ENCODE assay signal across 19 mouse cellular contexts in genomic region chr12:75562996-75563618, GRCm38 (mm10). TPM values are rescaled to one million over a fixed set of nuclear protein-coding genes. Genes with fewer than 3 reads are reported as not detected.
DNase-seq lines count a peak whose midpoint lies in the region; ATAC-seq and TF ChIP-seq lines count a peak whose summit lies in the region.
"Had no signal": no experiment of that assay in that cellular context is flagged by ENCODE, and none has a peak within 500 bp of the region (broad histone marks: within the 10 kb centered on the region; RNA-seq: fewer than 3 reads in every experiment).

No protein-coding gene starts in this region.

- peaks cover 19% of the 10 kb centered on the region for H3K4me1 ChIP-seq in heart, adult 2 months (ENCODE audit: control insufficient read depth, insufficient read depth, low read length)
- H3K4me1 ChIP-seq in limb, embryonic 15.5 days: peaks cover 5% of the 10 kb centered on the region; the same call in 1 of the 2 replicates
- peaks cover 4% of the 10 kb centered on the region; the same call in 1 of the 2 replicates for H3K4me1 ChIP-seq in limb, embryonic 10.5 days
- peaks cover 14% of the 10 kb centered on the region for H3K4me1 ChIP-seq in embryonic facial prominence, embryonic 14.5 days (ENCODE audit: control insufficient read depth, insufficient read depth, low read length)
- H3K4me1 ChIP-seq in stomach, embryonic 16.5 days (ENCODE audit: control insufficient read depth, insufficient read depth, low read length): peaks cover 14% of the 10 kb centered on the region

- no peaks in the 10 kb centered on the region for H3K9me3 ChIP-seq in limb, embryonic 15.5 days
- no peaks in the 10 kb centered on the region for H3K9me3 ChIP-seq in limb, embryonic 10.5 days (replicated peaks)
- H3K9me3 ChIP-seq in embryonic facial prominence, embryonic 14.5 days (ENCODE audit: control insufficient read depth, low read length): no peaks in the 10 kb centered on the region
- no peaks in the 10 kb centered on the region for H3K9me3 ChIP-seq in stomach, embryonic 16.5 days (replicated peaks; ENCODE audit: control insufficient read depth, low read length)
- H3K9me3 ChIP-seq: forebrain, embryonic 15.5 days; hindbrain, embryonic 13.5 days; limb, embryonic 12.5 days; neural tube, embryonic 15.5 days had no signal

- H3K9ac ChIP-seq in heart, adult 2 months (ENCODE audit: low read depth, low read length): no peak overlapping the region
- H3K9ac ChIP-seq in limb, embryonic 15.5 days: no peak overlapping the region
- H3K9ac ChIP-seq in embryonic facial prominence, embryonic 14.5 days (ENCODE audit: low read depth, low read length): no peak overlapping the region
- H3K9ac ChIP-seq in stomach, embryonic 16.5 days (ENCODE audit: low read length): no peak overlapping the region
- H3K9ac ChIP-seq: forebrain, embryonic 15.5 days; hindbrain, embryonic 13.5 days; limb, embryonic 12.5 days; neural tube, embryonic 15.5 days had no signal

- H3K27ac ChIP-seq in heart, adult 2 months: no peak overlapping the region
- 0 out of 2 replicates have a peak overlapping the region, but pooled peaks have one; percentile 5 for H3K27ac ChIP-seq in limb, embryonic 15.5 days
- no peak overlapping the region for H3K27ac ChIP-seq in limb, embryonic 10.5 days
- no peak overlapping the region for H3K27ac ChIP-seq in embryonic facial prominence, embryonic 14.5 days (replicated peaks; ENCODE audit: low read depth, low read length)
- peak overlapping the region; percentile 78 for H3K27ac ChIP-seq in stomach, embryonic 16.5 days (ENCODE audit: low read length)
- H3K27ac ChIP-seq: forebrain, embryonic 15.5 days; hindbrain, embryonic 13.5 days; limb, embryonic 12.5 days; neural tube, embryonic 15.5 days had no signal

- 94% methylated on average over 1 of the region's 1 CpGs for WGBS in heart, adult 2 months
- 89% methylated on average over 1 of the region's 1 CpGs for WGBS in limb, embryonic 15.5 days
- WGBS in limb, embryonic 10.5 days: 81% methylated on average over 1 of the region's 1 CpGs
- 78% methylated on average over 1 of the region's 1 CpGs for WGBS in embryonic facial prominence, embryonic 14.5 days
- WGBS in stomach, embryonic 16.5 days: 67% methylated on average over 1 of the region's 1 CpGs

- DNase-seq in heart, adult 2 months: no peak
- no peak for DNase-seq in heart, adult 8-10 months (ENCODE audit: low spot score)
- DNase-seq in limb, embryonic 10.5 days (ENCODE audit: low spot score): no peak
- peak; percentile 29 for DNase-seq in embryonic facial prominence, embryonic 14.5 days (ENCODE audit: low spot score)
- no peak for DNase-seq in cerebellum, adult 11-12 months
- DNase-seq in T-cell, adult 2 months (ENCODE audit: low spot score): no peak
- DNase-seq: B cell, adult 2 months; cerebellum, adult 2 months; layer of hippocampus, postnatal 36 days; retina, postnatal 1 day; thymus, postnatal 25 days had no signal

- H3K79me2 ChIP-seq in heart, adult 2 months (replicated peaks; ENCODE audit: control insufficient read depth, insufficient read depth, low read length): peaks cover 13% of the 10 kb centered on the region

- no peak overlapping the region for H3K4me2 ChIP-seq in limb, embryonic 15.5 days
- no peak overlapping the region for H3K4me2 ChIP-seq in embryonic facial prominence, embryonic 14.5 days (ENCODE audit: low read depth, low read length)
- no peak overlapping the region for H3K4me2 ChIP-seq in stomach, embryonic 16.5 days (ENCODE audit: low read depth, low read length)
- H3K4me2 ChIP-seq: forebrain, embryonic 15.5 days; hindbrain, embryonic 13.5 days; limb, embryonic 12.5 days; neural tube, embryonic 15.5 days had no signal

- 0 out of 2 replicates have a peak, but pooled peaks have one; percentile 3 for TF ChIP-seq CTCF in heart, adult 2 months (IDR thresholded peaks at IDR 0.05)

- H3K4me3 ChIP-seq in heart, adult 2 months: no peak overlapping the region
- H3K4me3 ChIP-seq in limb, embryonic 15.5 days: no peak overlapping the region
- no peak overlapping the region for H3K4me3 ChIP-seq in limb, embryonic 10.5 days
- no peak overlapping the region for H3K4me3 ChIP-seq in embryonic facial prominence, embryonic 14.5 days (ENCODE audit: low read depth, low read length)
- H3K4me3 ChIP-seq in stomach, embryonic 16.5 days (replicated peaks; ENCODE audit: low read length): no peak overlapping the region
- H3K4me3 ChIP-seq: erythroblast, embryonic 14.5 days; forebrain, embryonic 15.5 days; hindbrain, embryonic 13.5 days; limb, embryonic 12.5 days; neural tube, embryonic 15.5 days had no signal

- no peak for TF ChIP-seq POLR2A in heart, adult 2 months (IDR thresholded peaks at IDR 0.05; ENCODE audit: insufficient read depth, low read depth, low read length)

- H3K36me3 ChIP-seq in heart, adult 2 months (ENCODE audit: control insufficient read depth, insufficient read depth, low read length): peaks cover 14% of the 10 kb centered on the region
- peaks cover 10% of the 10 kb centered on the region; the same call in 1 of the 2 replicates for H3K36me3 ChIP-seq in limb, embryonic 15.5 days
- H3K36me3 ChIP-seq in limb, embryonic 10.5 days: peaks cover 17% of the 10 kb centered on the region
- no peaks in the 10 kb centered on the region for H3K36me3 ChIP-seq in embryonic facial prominence, embryonic 14.5 days (ENCODE audit: control insufficient read depth, insufficient read depth, low read length)
- H3K36me3 ChIP-seq in stomach, embryonic 16.5 days (ENCODE audit: control insufficient read depth, insufficient read depth, low read length): no peaks in the 10 kb centered on the region
- H3K36me3 ChIP-seq: forebrain, embryonic 15.5 days; hindbrain, embryonic 13.5 days; neural tube, embryonic 15.5 days had no signal

- H3K27me3 ChIP-seq in heart, adult 2 months (ENCODE audit: control insufficient read depth, insufficient read depth, low read length): no peaks in the 10 kb centered on the region
- no peaks in the 10 kb centered on the region for H3K27me3 ChIP-seq in limb, embryonic 15.5 days
- H3K27me3 ChIP-seq in limb, embryonic 10.5 days (ENCODE audit: low read depth, poor library complexity, severe bottlenecking): no peaks in the 10 kb centered on the region
- no peaks in the 10 kb centered on the region for H3K27me3 ChIP-seq in embryonic facial prominence, embryonic 14.5 days (replicated peaks; ENCODE audit: control insufficient read depth, insufficient read depth, low read length)
- no peaks in the 10 kb centered on the region for H3K27me3 ChIP-seq in stomach, embryonic 16.5 days (ENCODE audit: control insufficient read depth, insufficient read depth, low read length)
- H3K27me3 ChIP-seq: forebrain, embryonic 15.5 days; hindbrain, embryonic 13.5 days; limb, embryonic 12.5 days; neural tube, embryonic 15.5 days had no signal

- no peak for ATAC-seq in limb, embryonic 15.5 days (ENCODE audit: insufficient number of reproducible peaks, low FRiP score, low TSS enrichment, low read depth)
- 0 out of 2 replicates have a peak, but pooled peaks have one; percentile 26 for ATAC-seq in embryonic facial prominence, embryonic 14.5 days (ENCODE audit: low read depth)
- ATAC-seq in stomach, embryonic 16.5 days (ENCODE audit: insufficient read depth, low FRiP score): no peak
- ATAC-seq: forebrain, embryonic 15.5 days; intestine, postnatal 0 days had no signal

- intact Hi-C loops in heart, adult 2 months (cut with DNase I): no loop called here

- no peak for TF ChIP-seq EP300 in heart, adult 2 months (IDR thresholded peaks at IDR 0.05; ENCODE audit: insufficient read depth, low read depth, low read length)

RNA-seq across cellular contexts. Expression of gene Ppp2r5e, which starts 32.9 kb away (rescaled TPM):
- total RNA-seq in heart, adult 2 months (2021): 10 to 100 TPM; 32.6 to 32.9 TPM
- polyA plus RNA-seq in heart, adult 2 months (2012; rRNA removed): 9.1 and 14.6 TPM in 2 replicates
- total RNA-seq in heart, adult 8-10 months (2022): 10 to 100 TPM; 28.5 to 32.0 (median 31.3) TPM
- polyA plus RNA-seq in limb, embryonic 15.5 days (2015; fragmentation: Nextera tagmentation; extraction: Ambion mirVana): 9.1 and 11.5 TPM in 2 replicates
- polyA plus RNA-seq in limb, embryonic 10.5 days (2016; fragmentation: Nextera tagmentation; extraction: Ambion mirVana): 12.6 and 12.7 TPM in 2 replicates
- 14.8 and 15.3 TPM in 2 replicates for polyA plus RNA-seq in embryonic facial prominence, embryonic 14.5 days (2014; fragmentation: Nextera tagmentation; extraction: Ambion mirVana)
- 7.3 and 7.8 TPM in 2 replicates for polyA plus RNA-seq in stomach, embryonic 16.5 days (2015; fragmentation: Nextera tagmentation; extraction: Ambion mirVana)

Comparison
In these comparisons a context has a peak if more than half of its experiments do, and no peak if none do; other contexts are left out.
1. H3K27ac ChIP-seq: peak in limb, embryonic 15.5 days (single experiment) and stomach, embryonic 16.5 days (single experiment); none in heart, adult 2 months (single experiment), limb, embryonic 10.5 days (single experiment) and embryonic facial prominence, embryonic 14.5 days (single experiment).